Mouse (Mus musculus): ENCODE results near the gene Ubb.

DNA sequence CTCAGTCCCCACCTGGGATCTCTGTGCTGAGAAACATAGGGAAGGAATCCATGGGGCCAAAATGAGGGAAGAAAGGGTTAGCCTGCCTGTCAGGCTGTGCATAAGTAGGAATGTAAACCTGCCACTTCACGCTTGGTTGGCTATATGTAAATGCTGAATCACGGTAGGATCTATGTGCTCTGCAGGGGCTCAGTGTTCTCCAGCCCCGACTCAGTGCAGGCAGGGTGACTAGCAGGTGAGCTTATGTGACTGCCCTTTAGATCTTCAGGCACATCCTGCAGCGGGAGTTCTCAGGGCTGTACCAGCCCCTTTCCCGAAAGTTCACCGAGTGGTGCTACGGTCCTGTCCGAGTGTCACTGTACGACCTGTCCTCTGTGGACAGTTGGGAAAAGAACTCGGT, 38.4 kb downstream of the Ubb start:
- no peak for TF ChIP-seq CTCF (IDR thresholded peaks at IDR 0.05; ENCODE audit: borderline replicate concordance, insufficient read depth, low read length)
- TF ChIP-seq POLR2A (IDR thresholded peaks at IDR 0.05; ENCODE audit: low read depth, low read length), result no peak
